Mouse (Mus musculus): ENCODE measurements around the gene St3gal3.

DNA sequence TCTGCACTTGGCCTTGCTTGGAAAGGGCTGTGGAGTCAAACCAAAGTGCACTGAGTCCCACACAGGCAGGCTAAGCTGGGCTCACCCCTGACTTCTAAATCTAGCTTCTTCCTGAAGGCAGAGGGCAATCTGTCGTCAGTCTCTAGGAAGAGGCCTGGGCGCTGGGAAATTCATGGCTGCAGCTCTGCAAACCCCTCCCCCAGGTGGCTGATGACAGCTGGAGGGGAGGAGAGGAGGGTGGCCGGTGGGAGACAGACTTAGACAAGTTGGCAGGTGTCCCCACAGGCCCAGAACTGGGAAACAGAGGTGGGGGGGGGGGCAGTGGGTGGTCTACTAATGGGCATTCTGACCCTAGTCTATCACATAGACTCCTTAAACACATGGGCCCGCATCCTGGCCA lies 177.2 kb downstream of the St3gal3 start:
- TF ChIP-seq CTCF (IDR thresholded peaks at IDR 0.05; ENCODE audit: borderline replicate concordance, extremely low read depth, insufficient read depth, insufficient read length) (no peak), POLR2A (IDR thresholded peaks at IDR 0.05; ENCODE audit: borderline replicate concordance, extremely low read depth, insufficient read depth, insufficient read length, poor library complexity, severe bottlenecking) (no peak)

Measured in brain, embryonic 14.5 days (tissue).